Mouse (Mus musculus) stomach, embryonic 15.5 days (tissue): ENCODE results near the gene Lgals4. TPM values are rescaled to one million over a fixed set of nuclear protein-coding genes. Genes with fewer than 3 reads are reported as not detected.

Experiments used
- ATAC-seq: fragments of 200-750 bp; cut with Nextera tagmentation; 2 replicates; pipeline ENCODE4 v1.8.0; 2017; ENCODE audit warnings: low read depth, moderate number of reproducible peaks, moderate TSS enrichment; ENCODE audit not compliant: insufficient read depth, low FRiP score
- H3K27ac ChIP-seq: fragments of 300-500 bp; sonication (generic); 2 replicates; pipeline ENCODE4 v1.5.1; 2015; ENCODE audit warnings: mild to moderate bottlenecking, inconsistent platforms
- H3K27me3 ChIP-seq: fragments of 300-500 bp; sonication (generic); replicated peaks from 2 replicates; pipeline ENCODE4 v1.6.1; 2015; ENCODE audit warnings: inconsistent platforms
- H3K36me3 ChIP-seq: fragments of 300-500 bp; sonication (generic); 2 replicates; pipeline ENCODE4 v1.6.1; 2015; ENCODE audit warnings: inconsistent platforms
- H3K4me1 ChIP-seq: fragments of 300-500 bp; sonication (generic); 2 replicates; pipeline ENCODE4 v1.6.1; 2015; ENCODE audit warnings: inconsistent platforms
- H3K4me2 ChIP-seq: fragments of 300-500 bp; sonication (generic); 2 replicates; pipeline ENCODE4 v1.6.1; 2015; ENCODE audit warnings: mild to moderate bottlenecking, inconsistent platforms
- H3K4me3 ChIP-seq: fragments of 300-500 bp; sonication (generic); replicated peaks from 2 replicates; pipeline ENCODE4 v1.5.1; 2015; ENCODE audit warnings: inconsistent platforms
- H3K9ac ChIP-seq: fragments of 300-500 bp; sonication (generic); 2 replicates; pipeline ENCODE4 v1.6.1; 2015; ENCODE audit warnings: inconsistent platforms
- H3K9me3 ChIP-seq: fragments of 300-500 bp; sonication (generic); 2 replicates; pipeline ENCODE4 v1.6.1; 2016; ENCODE audit warnings: inconsistent platforms
- WGBS: fragments of 180-500 bp; shearing (Covaris S2); methylation state at CpG from one replicate; pipeline ENCODE4 v1.1.7; 2015; 5-methylcytosine and 5-hydroxymethylcytosine counted together
- polyA plus RNA-seq: library from polyadenylated mRNA; unstranded; fragments of >200 nt; fragmentation: Nextera tagmentation; extraction: Ambion mirVana; gene quantifications from 2 replicates; pipeline ENCODE4 v1.2.1, GENCODE M21; 2015

Gene Lgals4
- polyA plus RNA-seq, 1 experiment from 2014 or later, result 340 TPM

DNA sequence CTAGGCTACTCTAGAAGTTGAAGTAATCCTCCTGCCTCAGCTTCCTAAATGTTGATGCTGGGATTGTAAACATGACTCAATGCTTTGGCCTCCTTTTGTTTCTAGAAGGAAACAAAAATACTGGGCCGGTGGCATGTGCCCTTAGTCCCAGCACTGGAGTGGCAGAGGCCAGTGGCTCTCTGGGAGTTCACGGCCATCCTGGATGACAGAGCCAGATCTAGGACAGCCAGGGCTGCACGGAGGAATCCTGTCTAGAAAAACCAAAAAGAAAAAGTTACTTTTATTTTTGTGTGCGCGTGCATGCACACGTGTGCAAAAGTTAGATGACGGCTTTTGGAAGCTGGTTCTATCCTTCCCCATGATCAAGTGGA is 7.3 kb upstream of the Lgals4 start:
- H3K9me3 ChIP-seq, result no peaks in the 10 kb centered on the region
- H3K4me3 ChIP-seq, result peak overlapping the region; percentile 49; the same call in 1 of the 2 replicates
- H3K4me1 ChIP-seq, result peaks cover 14% of the 10 kb centered on the region; the same call in 1 of the 2 replicates
- peak overlapping the region; percentile 48 for H3K4me2 ChIP-seq
- 92% methylated on average over 7 of the region's 7 CpGs for WGBS
- peaks cover 16% of the 10 kb centered on the region for H3K36me3 ChIP-seq
- no peak for ATAC-seq
- H3K27ac ChIP-seq, result peak overlapping the region; percentile 91; the same call in 1 of the 2 replicates
- H3K27me3 ChIP-seq, result no peaks in the 10 kb centered on the region
- H3K9ac ChIP-seq, result no peak overlapping the region

DNA sequence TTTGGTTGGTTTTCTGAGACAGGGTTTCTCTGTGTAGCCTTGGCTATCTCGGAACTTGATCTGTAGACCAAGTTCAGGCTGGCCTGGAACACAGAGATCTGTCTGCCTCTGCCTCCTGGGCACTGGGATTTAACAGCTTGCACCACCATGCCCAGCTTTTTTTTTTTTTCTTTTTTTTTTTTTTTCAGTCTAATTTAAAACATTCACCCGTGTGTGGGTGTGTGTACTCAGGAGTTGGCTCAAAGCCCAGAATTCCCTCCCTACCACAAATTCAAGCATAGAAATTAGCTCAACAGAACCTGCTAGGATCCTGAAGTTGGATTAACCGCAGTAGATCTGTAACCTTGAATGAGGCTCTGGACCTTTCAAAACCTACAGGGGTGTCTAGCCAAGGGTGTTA is 6.3 kb upstream of the Lgals4 start:
- Histone ChIP-seq H3K4me1 (peaks cover 13% of the 10 kb centered on the region; the same call in 1 of the 2 replicates), H3K27me3 (no peaks in the 10 kb centered on the region), H3K36me3 (peaks cover 17% of the 10 kb centered on the region), H3K4me2 (no peak overlapping the region), H3K27ac (peak overlapping the region; percentile 44; the same call in 1 of the 2 replicates), H3K9me3 (no peaks in the 10 kb centered on the region), H3K4me3 (no peak overlapping the region), H3K9ac (no peak overlapping the region)
- 38% methylated on average over 3 of the region's 3 CpGs for WGBS
- ATAC-seq, result 0 out of 2 replicates have a peak, but pooled peaks have one; percentile 5

DNA sequence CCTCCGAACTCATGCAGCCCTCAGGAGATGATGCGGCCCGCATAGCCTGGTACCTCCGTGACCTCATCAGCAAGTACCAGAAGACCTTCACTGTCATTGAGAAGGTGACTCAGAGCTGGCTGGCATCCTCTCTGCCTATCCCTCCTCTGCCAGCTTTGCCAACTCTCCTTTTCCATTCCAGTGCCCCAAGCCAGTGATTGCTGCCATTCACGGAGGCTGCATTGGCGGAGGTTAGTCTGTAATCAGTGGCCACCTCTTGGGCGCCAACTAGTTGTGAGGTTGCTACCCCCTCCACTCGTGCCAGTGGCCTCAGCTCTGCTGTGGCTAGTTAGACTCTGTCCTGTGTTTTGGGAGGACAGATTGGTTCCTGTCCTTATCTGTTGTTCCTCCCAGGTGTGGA is 3.8 kb upstream of the Lgals4 start:
- Histone ChIP-seq H3K9ac (no peak overlapping the region), H3K27ac (no peak overlapping the region), H3K36me3 (peaks cover 12% of the 10 kb centered on the region), H3K4me1 (peaks cover 13% of the 10 kb centered on the region; the same call in 1 of the 2 replicates), H3K9me3 (no peaks in the 10 kb centered on the region), H3K4me2 (no peak overlapping the region), H3K4me3 (no peak overlapping the region), H3K27me3 (no peaks in the 10 kb centered on the region)
- WGBS, result 94% methylated on average over 8 of the region's 8 CpGs
- no peak for ATAC-seq

DNA sequence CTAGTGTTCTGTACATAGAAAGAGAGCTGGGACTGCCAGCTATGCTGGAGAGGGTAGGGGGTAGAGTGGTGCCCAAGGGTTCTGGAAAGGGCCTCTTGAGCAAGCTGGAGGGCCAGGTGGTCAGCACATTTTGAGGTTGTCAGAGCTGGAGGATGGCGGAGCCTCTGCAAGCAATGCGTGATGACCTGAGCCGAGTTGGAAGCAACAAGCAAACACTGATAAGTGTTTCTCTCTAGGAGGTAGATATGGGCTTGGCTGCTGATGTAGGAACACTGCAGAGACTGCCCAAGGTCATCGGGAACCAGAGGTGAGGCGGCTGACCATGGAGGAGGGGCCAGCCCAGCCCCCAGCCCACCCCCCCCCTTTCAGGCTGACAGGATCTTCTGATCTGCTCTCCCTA is 2.7 kb upstream of the Lgals4 start:
- WGBS, result 75% methylated on average over 5 of the region's 5 CpGs
- H3K27me3 ChIP-seq, result no peaks in the 10 kb centered on the region
- peaks cover 12% of the 10 kb centered on the region for H3K36me3 ChIP-seq
- H3K27ac ChIP-seq, result no peak overlapping the region
- no peak for ATAC-seq
- H3K4me1 ChIP-seq, result peaks cover 12% of the 10 kb centered on the region; the same call in 1 of the 2 replicates
- no peak overlapping the region for H3K4me2 ChIP-seq
- no peaks in the 10 kb centered on the region for H3K9me3 ChIP-seq
- H3K4me3 ChIP-seq, result no peak overlapping the region
- H3K9ac ChIP-seq, result no peak overlapping the region

DNA sequence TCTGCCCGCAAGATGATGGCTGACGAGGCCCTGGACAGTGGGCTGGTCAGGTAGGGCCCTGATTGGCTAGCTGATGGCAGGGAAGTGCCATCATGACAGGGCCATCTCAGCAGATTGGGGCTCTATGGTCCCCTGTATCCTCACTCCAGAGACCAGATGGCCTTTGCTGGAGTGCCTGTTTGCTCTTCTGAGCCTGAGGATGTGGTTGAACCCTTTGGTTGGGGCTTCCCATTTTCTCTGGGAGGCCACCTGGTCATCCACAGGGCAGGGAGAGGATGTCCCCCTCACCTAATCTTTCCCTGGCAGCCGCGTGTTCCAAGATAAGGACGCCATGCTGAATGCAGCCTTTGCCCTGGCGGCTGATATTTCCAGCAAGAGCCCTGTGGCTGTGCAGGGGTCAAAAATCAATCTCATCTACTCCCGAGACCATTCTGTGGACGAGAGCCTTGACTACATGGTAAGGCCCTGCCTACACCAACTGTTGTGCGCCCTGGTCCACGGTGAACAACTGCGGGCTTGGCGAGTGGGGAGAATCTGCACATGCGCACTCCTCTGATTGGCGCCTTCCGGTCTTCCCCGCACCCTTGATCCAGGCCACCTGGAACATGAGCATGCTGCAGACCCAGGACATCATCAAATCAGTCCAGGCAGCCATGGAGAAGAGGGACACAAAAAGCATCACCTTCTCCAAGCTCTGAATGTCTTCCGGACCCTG is 2.1 kb upstream of the Lgals4 start:
- peak overlapping the region; percentile 67 for H3K27ac ChIP-seq
- no peak overlapping the region for H3K4me2 ChIP-seq
- H3K9me3 ChIP-seq, result no peaks in the 10 kb centered on the region
- H3K27me3 ChIP-seq, result no peaks in the 10 kb centered on the region
- no peak overlapping the region for H3K4me3 ChIP-seq
- peaks cover 7% of the 10 kb centered on the region; the same call in 1 of the 2 replicates for H3K4me1 ChIP-seq
- peaks cover 12% of the 10 kb centered on the region for H3K36me3 ChIP-seq
- 81% methylated on average over 17 of the region's 17 CpGs for WGBS
- H3K9ac ChIP-seq, result no peak overlapping the region
- no peak for ATAC-seq

DNA sequence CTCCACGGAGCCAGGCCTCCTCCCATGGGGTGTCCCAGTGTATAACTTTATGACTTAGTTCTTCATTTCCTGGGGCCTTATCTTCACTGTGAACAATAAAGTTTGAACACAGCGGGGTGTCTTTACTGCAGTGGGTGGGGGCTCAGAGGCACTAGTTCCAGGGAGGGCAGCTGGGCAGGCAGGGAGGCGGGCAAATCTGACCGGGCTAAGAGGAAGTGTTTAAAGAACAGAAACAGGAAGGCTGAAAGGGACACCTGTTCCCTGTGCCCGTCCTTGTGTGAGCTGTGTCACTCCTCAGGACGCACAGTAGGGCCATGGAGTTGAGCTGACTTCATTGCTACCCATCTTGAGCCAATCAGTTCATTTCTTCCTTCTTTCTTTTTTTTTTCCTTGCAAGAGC is 1.5 kb upstream of the Lgals4 start:
- Histone ChIP-seq H3K27ac (peak overlapping the region; percentile 67), H3K36me3 (peaks cover 12% of the 10 kb centered on the region), H3K4me2 (no peak overlapping the region), H3K4me1 (peaks cover 7% of the 10 kb centered on the region; the same call in 1 of the 2 replicates), H3K9me3 (no peaks in the 10 kb centered on the region), H3K27me3 (no peaks in the 10 kb centered on the region), H3K4me3 (no peak overlapping the region), H3K9ac (no peak overlapping the region)
- WGBS, result 55% methylated on average over 6 of the region's 6 CpGs
- 0 out of 2 replicates have a peak, but pooled peaks have one; percentile 5 for ATAC-seq

DNA sequence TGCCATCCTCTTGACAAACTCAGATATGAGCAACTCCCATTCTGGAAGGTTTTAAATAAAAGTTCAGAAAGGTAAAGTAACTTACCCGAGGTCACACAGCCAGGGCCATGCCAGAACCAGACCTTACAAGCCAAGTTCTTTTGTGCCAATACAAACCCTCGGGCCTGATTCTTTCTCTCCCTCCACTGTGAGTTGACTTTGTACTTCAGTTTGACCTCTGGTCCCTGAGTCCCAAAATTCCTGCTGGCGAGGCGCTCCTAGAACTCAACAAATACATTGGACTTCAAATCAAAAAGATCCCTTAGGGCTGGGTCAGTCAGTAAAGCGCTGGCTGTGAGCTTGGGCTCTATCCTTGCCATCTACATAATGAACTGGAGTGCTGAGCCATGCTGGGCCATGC is 3.3 kb downstream of the Lgals4 start:
- ATAC-seq, result no peak
- 88% methylated on average over 5 of the region's 5 CpGs for WGBS
- Histone ChIP-seq H3K36me3 (0 out of 2 replicates have a peak, but pooled peaks cover 1% of the 10 kb centered on the region), H3K27ac (0 out of 2 replicates have a peak overlapping the region, but pooled peaks have one; percentile 4), H3K4me2 (no peak overlapping the region), H3K9me3 (no peaks in the 10 kb centered on the region), H3K4me3 (no peak overlapping the region), H3K4me1 (no peaks in the 10 kb centered on the region), H3K9ac (no peak overlapping the region), H3K27me3 (no peaks in the 10 kb centered on the region)

DNA sequence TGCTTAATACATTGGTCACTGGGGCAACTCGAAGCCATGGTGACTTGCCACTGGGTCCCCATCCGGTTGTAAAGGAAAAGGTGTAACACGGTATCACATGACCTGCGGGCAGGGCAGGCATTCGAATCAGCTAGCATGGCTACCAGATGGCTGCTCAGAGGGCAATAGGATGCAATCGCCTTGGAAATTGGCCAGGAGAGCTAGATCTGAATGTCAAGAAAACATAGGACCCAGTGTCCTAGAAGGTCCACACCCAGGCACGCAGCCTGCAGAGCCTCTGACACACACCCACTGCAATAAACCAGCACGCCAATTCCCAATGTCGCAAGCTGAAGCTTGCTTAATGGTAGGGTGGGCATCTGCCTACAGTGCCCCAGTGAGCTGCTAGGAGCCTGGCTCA is 4.7 kb downstream of the Lgals4 start:
- H3K36me3 ChIP-seq, result no peaks in the 10 kb centered on the region
- H3K27me3 ChIP-seq, result no peaks in the 10 kb centered on the region
- ATAC-seq, result peak; percentile 24; the same call in 1 of the 2 replicates
- H3K4me3 ChIP-seq, result no peak overlapping the region
- H3K4me1 ChIP-seq, result no peaks in the 10 kb centered on the region
- H3K9me3 ChIP-seq, result no peaks in the 10 kb centered on the region
- no peak overlapping the region for H3K9ac ChIP-seq
- H3K27ac ChIP-seq, result no peak overlapping the region
- H3K4me2 ChIP-seq, result no peak overlapping the region
- 70% methylated on average over 9 of the region's 9 CpGs for WGBS

DNA sequence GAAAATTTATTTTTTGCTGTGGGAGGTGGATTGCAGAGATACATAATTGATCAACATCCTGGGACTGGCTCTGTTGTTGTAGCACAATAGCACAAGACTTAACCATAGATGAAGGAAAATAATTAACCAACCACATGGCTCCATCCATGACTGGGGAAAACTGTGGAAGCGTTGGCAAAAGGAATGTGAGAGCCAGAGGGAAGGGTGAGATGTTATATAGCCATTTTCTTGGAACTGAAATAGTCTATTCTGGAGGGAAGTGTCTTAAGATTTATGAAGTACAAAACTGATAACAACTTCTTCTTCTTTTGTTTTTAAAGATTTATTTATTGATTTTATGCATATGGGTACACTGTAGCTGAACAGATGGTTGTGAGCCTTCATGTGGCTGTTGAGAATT is 13.6 kb downstream of the Lgals4 start:
- H3K4me3 ChIP-seq, result no peak overlapping the region
- ATAC-seq, result no peak
- no peak overlapping the region for H3K9ac ChIP-seq

DNA sequence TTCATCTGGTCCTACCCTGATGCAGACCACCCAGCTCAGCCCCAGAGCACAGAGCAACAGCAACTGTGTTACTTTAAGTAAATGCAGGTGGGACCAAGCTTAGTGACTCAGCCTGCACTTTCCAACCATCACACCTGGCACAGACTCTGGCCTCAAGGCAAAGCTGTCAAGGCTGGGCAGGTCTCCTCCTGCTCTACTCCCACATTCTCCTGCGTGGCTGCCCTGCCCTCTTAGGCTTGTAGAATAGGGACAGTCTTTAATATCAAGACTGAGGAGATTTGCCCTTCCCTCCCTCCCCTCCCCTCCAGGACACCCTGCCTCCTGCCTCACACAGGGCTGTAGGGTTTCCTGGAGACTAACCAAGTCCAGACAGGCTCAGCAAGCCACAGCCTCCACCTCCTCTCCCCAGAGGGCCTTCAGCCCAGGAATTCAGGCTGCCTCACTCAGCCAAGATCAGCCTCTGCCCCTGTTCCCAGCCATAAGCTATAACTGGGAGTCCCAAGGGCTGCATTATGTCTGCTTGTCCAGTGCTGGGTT is 16.1 kb downstream of the Lgals4 start:
- H3K9ac ChIP-seq, result no peak overlapping the region
- no peaks in the 10 kb centered on the region for H3K36me3 ChIP-seq
- H3K9me3 ChIP-seq, result no peaks in the 10 kb centered on the region
- H3K27me3 ChIP-seq, result no peaks in the 10 kb centered on the region
- H3K27ac ChIP-seq, result peak overlapping the region; percentile 87
- peaks cover 4% of the 10 kb centered on the region; the same call in 1 of the 2 replicates for H3K4me1 ChIP-seq
- peak; percentile 75 for ATAC-seq
- no peak overlapping the region for H3K4me2 ChIP-seq
- WGBS, result 44% methylated on average over 1 of the region's 1 CpGs
- no peak overlapping the region for H3K4me3 ChIP-seq

More for the DNA sequence above, 13.6 kb downstream of the Lgals4 start:
- 75% methylated on average over 1 of the region's 1 CpGs for WGBS
- Histone ChIP-seq H3K27ac (no peak overlapping the region), H3K4me2 (no peak overlapping the region), H3K36me3 (no peaks in the 10 kb centered on the region), H3K4me1 (peaks cover 4% of the 10 kb centered on the region; the same call in 1 of the 2 replicates), H3K27me3 (no peaks in the 10 kb centered on the region), H3K9me3 (no peaks in the 10 kb centered on the region)

DNA sequence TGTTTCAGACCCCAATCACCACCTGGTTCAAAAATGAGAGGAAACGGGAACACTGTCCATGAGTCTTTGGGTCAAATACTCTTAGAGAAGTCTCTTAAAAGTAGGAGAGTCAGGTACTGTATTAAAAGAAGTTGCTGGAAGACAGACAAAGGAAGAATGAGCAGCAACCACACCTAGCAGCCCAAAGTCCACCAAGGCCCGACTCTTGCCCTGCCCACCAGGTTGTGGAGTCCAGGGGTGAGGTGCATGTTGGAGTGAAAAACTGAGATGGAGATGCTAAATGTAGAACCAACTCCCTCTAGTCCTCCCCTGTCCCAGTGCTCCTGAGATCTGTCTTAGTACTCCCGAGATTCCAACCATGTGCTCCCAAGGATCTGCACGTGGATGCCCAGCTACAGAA is 17.0 kb downstream of the Lgals4 start:
- ATAC-seq, result no peak
- WGBS, result 71% methylated on average over 4 of the region's 4 CpGs
- no peak overlapping the region for H3K4me2 ChIP-seq
- peak overlapping the region; percentile 87 for H3K27ac ChIP-seq
- no peak overlapping the region for H3K4me3 ChIP-seq
- H3K36me3 ChIP-seq, result no peaks in the 10 kb centered on the region
- peaks cover 4% of the 10 kb centered on the region; the same call in 1 of the 2 replicates for H3K4me1 ChIP-seq
- no peak overlapping the region for H3K9ac ChIP-seq
- H3K27me3 ChIP-seq, result no peaks in the 10 kb centered on the region
- no peaks in the 10 kb centered on the region for H3K9me3 ChIP-seq

DNA sequence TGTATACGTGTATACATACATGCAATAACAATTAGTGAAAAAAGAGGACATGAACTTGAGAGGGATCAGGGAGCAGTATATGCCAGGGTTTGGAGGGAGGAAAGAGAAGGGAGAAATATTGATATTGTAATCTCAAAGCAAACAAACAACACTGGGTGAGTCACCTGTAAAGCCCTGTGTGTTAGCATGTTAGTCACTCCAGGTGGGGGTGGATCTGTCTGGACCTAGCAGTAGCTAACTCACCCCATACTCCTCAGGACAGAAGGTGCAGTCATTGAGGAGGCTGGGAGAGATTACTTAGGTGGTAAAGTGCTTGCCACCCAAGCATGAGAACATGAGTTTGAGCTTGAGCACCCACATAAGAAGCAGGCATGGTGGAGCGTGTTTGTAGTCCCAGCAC is 26.3 kb downstream of the Lgals4 start:
- Histone ChIP-seq H3K27ac (no peak overlapping the region), H3K9me3 (no peaks in the 10 kb centered on the region), H3K9ac (no peak overlapping the region), H3K27me3 (no peaks in the 10 kb centered on the region), H3K36me3 (no peaks in the 10 kb centered on the region), H3K4me2 (no peak overlapping the region), H3K4me1 (peaks cover 12% of the 10 kb centered on the region), H3K4me3 (no peak overlapping the region)
- 0 out of 2 replicates have a peak, but pooled peaks have one; percentile 45 for ATAC-seq
- 88% methylated on average over 2 of the region's 2 CpGs for WGBS
